Mouse (Mus musculus): ENCODE results near the gene Foxa3.

GRCm38 (mm10) chr7:19012882-19013281 lies 10.5 kb downstream of the Foxa3 start:
- TF ChIP-seq POLR2A (IDR thresholded peaks at IDR 0.05; ENCODE audit: low read depth, low read length) (no peak), CTCF (conservative IDR thresholded peaks at IDR 0.05; ENCODE audit: insufficient read depth, insufficient read length, low read depth, low read length) (no peak)
